Mouse (Mus musculus) liver, embryonic 14.5 days (tissue): ENCODE data around the gene Pdk2. TPM values are rescaled to one million over a fixed set of nuclear protein-coding genes. Genes with fewer than 3 reads are reported as not detected.

Experiments
- ATAC-seq: fragments of 200-750 bp; cut with Nextera tagmentation; 2 replicates; pipeline ENCODE4 v1.8.0; 2017; ENCODE audit warnings: moderate number of reproducible peaks, mild to moderate bottlenecking, moderate library complexity; ENCODE audit not compliant: insufficient read depth
- DNase-seq, 3 experiments: peaks; one replicate each; pipeline ENCODE4 v3.0.0-alpha.2; 2012 to 2013; ENCODE audit warnings: low read depth in 3 of 3, low spot score in 3 of 3
- H3K27ac ChIP-seq: fragments of 300-500 bp; sonication (generic); 2 replicates; pipeline ENCODE4 v1.5.1; 2014; ENCODE audit warnings: moderate library complexity, mild to moderate bottlenecking, control low read depth, inconsistent platforms
- H3K27me3 ChIP-seq: fragments of 300-500 bp; sonication (generic); 2 replicates; pipeline ENCODE4 v1.6.1; 2014; ENCODE audit warnings: mild to moderate bottlenecking, low read length, moderate library complexity; ENCODE audit not compliant: control insufficient read depth, insufficient read depth
- H3K36me3 ChIP-seq: fragments of 300-500 bp; sonication (generic); replicated peaks from 2 replicates; pipeline ENCODE4 v1.6.1; 2014; ENCODE audit warnings: low read depth; ENCODE audit not compliant: control insufficient read depth, insufficient read depth
- H3K4me1 ChIP-seq, 2 experiments: fragments of 200-500 bp in 1 of 2; fragments of 300-500 bp in 1 of 2; sonication (generic) in 1 of 2; replicated peaks; 2 replicates each; pipeline ENCODE4 v1.6.1; 2012 to 2014; ENCODE audit warnings: antibody characterized with exemption in 1 of 2, inconsistent platforms in 1 of 2, low read length in 1 of 2; ENCODE audit not compliant: control insufficient read depth in 2 of 2, insufficient read depth in 2 of 2
- H3K4me2 ChIP-seq: fragments of 300-500 bp; sonication (generic); 2 replicates; pipeline ENCODE4 v1.6.1; 2014; ENCODE audit warnings: low read depth, mild to moderate bottlenecking, control low read depth, moderate library complexity
- H3K4me3 ChIP-seq, 2 experiments: fragments of 200-500 bp in 1 of 2; fragments of 300-500 bp in 1 of 2; sonication (generic) in 1 of 2; 2 replicates each; pipeline ENCODE4 v1.5.1; 2012 to 2014; ENCODE audit warnings: low read depth in 2 of 2, low read length in 2 of 2, mild to moderate bottlenecking in 2 of 2, control low read depth in 1 of 2, inconsistent platforms in 1 of 2, moderate library complexity in 1 of 2; ENCODE audit not compliant: insufficient read depth in 1 of 2
- H3K9ac ChIP-seq: fragments of 300-500 bp; sonication (generic); replicated peaks from 2 replicates; pipeline ENCODE4 v1.6.1; 2014; ENCODE audit warnings: mild to moderate bottlenecking, control low read depth, moderate library complexity
- H3K9me3 ChIP-seq: fragments of 300-500 bp; sonication (generic); 2 replicates; pipeline ENCODE4 v1.6.1; 2016; ENCODE audit warnings: low read length, mixed read lengths; ENCODE audit not compliant: control insufficient read depth
- CTCF ChIP-seq: IDR thresholded peaks from 2 replicates; pipeline ENCODE4 v1.5.1; 2016; ENCODE audit warnings: antibody characterized with exemption, low read depth, control low read depth
- EP300 ChIP-seq: IDR thresholded peaks from 2 replicates; pipeline ENCODE4 v1.6.1; 2016; ENCODE audit warnings: antibody characterized with exemption, low read depth
- WGBS: fragments of 180-500 bp; shearing (Covaris S2); extraction: QIAGEN DNeasy Blood & Tissue Kit; methylation state at CpG from one replicate; pipeline ENCODE4 v1.1.7; 2014; ENCODE audit not compliant: insufficient replicate concordance; 5-methylcytosine and 5-hydroxymethylcytosine counted together
- polyA plus RNA-seq, 2 experiments: library from polyadenylated mRNA; depleted of rRNA in 1 of 2; stranded (reverse) in 1 of 2; unstranded in 1 of 2; fragments of >200 nt; fragmentation: Nextera tagmentation in 1 of 2; extraction: Ambion mirVana in 1 of 2; gene quantifications; 2 replicates each; pipeline versions ENCODE4 v1.2.1 to v1.2.3; 2012 to 2014

The Pdk2 gene
- polyA plus RNA-seq, 2 experiments, result 3.5 to 7.0 TPM

- peaks cover 0 to 11% of the 10 kb centered on the region in 2 experiments; a peak in 2 of 4 replicates for H3K4me1 ChIP-seq
- no peaks in the 10 kb centered on the region for H3K36me3 ChIP-seq
- peak overlapping the region; percentile 37 for H3K4me2 ChIP-seq
- no peak for DNase-seq
- peaks cover 55% of the 10 kb centered on the region for H3K27me3 ChIP-seq
- 8% methylated on average over 19 of the region's 19 CpGs for WGBS
- no peak overlapping the region for H3K27ac ChIP-seq
- no peak for ATAC-seq
- H3K9ac ChIP-seq, result no peak overlapping the region
- no peak for TF ChIP-seq CTCF
- TF ChIP-seq EP300, result no peak
- H3K4me3 ChIP-seq, result peak overlapping the region; percentile 25 to 40; a peak in 3 of 4 replicates
- no peaks in the 10 kb centered on the region for H3K9me3 ChIP-seq
Observed at GRCm38 (mm10) chr11:95075197-95076040, 34.3 kb upstream of the Pdk2 start.

GRCm38 (mm10) chr11:95074694-95075093, 33.5 kb upstream of the Pdk2 start:
- 63% methylated on average over 4 of the region's 4 CpGs for WGBS
- TF ChIP-seq EP300, result no peak
- Histone ChIP-seq H3K9ac (no peak overlapping the region), H3K4me3 (no peak overlapping the region), H3K4me1 (peaks cover 0 to 10% of the 10 kb centered on the region in 2 experiments; a peak in 2 of 4 replicates), H3K9me3 (no peaks in the 10 kb centered on the region), H3K27me3 (peaks cover 55% of the 10 kb centered on the region), H3K4me2 (no peak overlapping the region), H3K27ac (no peak overlapping the region), H3K36me3 (no peaks in the 10 kb centered on the region)
- ATAC-seq (no peak), DNase-seq (no peak)

GRCm38 (mm10) chr11:95073835-95074234, 32.7 kb upstream of the Pdk2 start:
- DNase-seq (no peak), ATAC-seq (no peak)
- 58% methylated on average over 4 of the region's 4 CpGs for WGBS
- H3K36me3 ChIP-seq, result no peaks in the 10 kb centered on the region
- H3K9ac ChIP-seq, result no peak overlapping the region
- no peak overlapping the region for H3K4me2 ChIP-seq
- no peaks in the 10 kb centered on the region for H3K9me3 ChIP-seq
- H3K4me3 ChIP-seq, result no peak overlapping the region
- no peak overlapping the region for H3K27ac ChIP-seq
- TF ChIP-seq EP300, result no peak
- no peak for TF ChIP-seq CTCF
- peaks cover 51% of the 10 kb centered on the region for H3K27me3 ChIP-seq
- peaks cover 0 to 7% of the 10 kb centered on the region in 2 experiments; a peak in 2 of 4 replicates for H3K4me1 ChIP-seq

GRCm38 (mm10) chr11:95072804-95073203, 31.6 kb upstream of the Pdk2 start:
- Histone ChIP-seq H3K9me3 (no peaks in the 10 kb centered on the region), H3K9ac (no peak overlapping the region), H3K27ac (no peak overlapping the region), H3K27me3 (peaks cover 41% of the 10 kb centered on the region), H3K4me3 (no peak overlapping the region), H3K4me1 (peaks cover 0 to 7% of the 10 kb centered on the region in 2 experiments; a peak in 2 of 4 replicates), H3K36me3 (no peaks in the 10 kb centered on the region), H3K4me2 (no peak overlapping the region)
- DNase-seq (no peak), ATAC-seq (no peak)
- WGBS, result 51% methylated on average over 5 of the region's 5 CpGs
- TF ChIP-seq CTCF, result no peak

GRCm38 (mm10) chr11:95072136-95072535, 31.0 kb upstream of the Pdk2 start:
- no peak for ATAC-seq
- no peaks in the 10 kb centered on the region for H3K9me3 ChIP-seq
- no peak for TF ChIP-seq CTCF
- no peak for TF ChIP-seq EP300
- no peak for DNase-seq
- no peak overlapping the region for H3K27ac ChIP-seq
- no peaks in the 10 kb centered on the region for H3K36me3 ChIP-seq
- 59% methylated on average over 8 of the region's 8 CpGs for WGBS
- no peak overlapping the region for H3K4me3 ChIP-seq
- no peak overlapping the region for H3K9ac ChIP-seq
- H3K27me3 ChIP-seq, result peaks cover 34% of the 10 kb centered on the region
- H3K4me1 ChIP-seq, result peaks cover 0 to 4% of the 10 kb centered on the region in 2 experiments; a peak in 2 of 4 replicates
- no peak overlapping the region for H3K4me2 ChIP-seq
